Mouse (Mus musculus): ENCODE data around the gene Enc1.

Gene Enc1

GRCm38 (mm10) chr13:97287046-97287445 lies 46.1 kb downstream of the Enc1 start:
- DNase-seq (ENCODE audit: extremely low read depth, low read depth, low spot score) = no peak

- DNase-seq (ENCODE audit: extremely low read depth, low read depth, low spot score) = no peak
These were observed 49.8 kb downstream of the Enc1 start for GRCm38 (mm10) chr13:97290747-97291146.

GRCm38 (mm10) chr13:97291354-97291753 lies 50.4 kb downstream of the Enc1 start:
- DNase-seq (ENCODE audit: extremely low read depth, low read depth, low spot score) = no peak

GRCm38 (mm10) chr13:97292026-97292425 lies 51.1 kb downstream of the Enc1 start:
- no peak for DNase-seq (ENCODE audit: extremely low read depth, low read depth, low spot score)

GRCm38 (mm10) chr13:97292451-97293245 lies 51.7 kb downstream of the Enc1 start:
- no peak for DNase-seq (ENCODE audit: extremely low read depth, low read depth, low spot score)

- DNase-seq (ENCODE audit: extremely low read depth, low read depth, low spot score) = no peak
These were observed 54.4 kb downstream of the Enc1 start for GRCm38 (mm10) chr13:97295101-97295852.

- DNase-seq (ENCODE audit: extremely low read depth, low read depth, low spot score) = no peak
These were observed 54.9 kb downstream of the Enc1 start for GRCm38 (mm10) chr13:97295853-97296219.

GRCm38 (mm10) chr13:97296281-97296680 lies 55.4 kb downstream of the Enc1 start:
- DNase-seq (ENCODE audit: extremely low read depth, low read depth, low spot score) = no peak

GRCm38 (mm10) chr13:97296757-97297156 lies 55.9 kb downstream of the Enc1 start:
- no peak for DNase-seq (ENCODE audit: extremely low read depth, low read depth, low spot score)

- DNase-seq (ENCODE audit: extremely low read depth, low read depth, low spot score) = no peak
These were observed 56.6 kb downstream of the Enc1 start for GRCm38 (mm10) chr13:97297418-97298050.

- no peak for DNase-seq (ENCODE audit: extremely low read depth, low read depth, low spot score)
These were observed 58.0 kb downstream of the Enc1 start for GRCm38 (mm10) chr13:97298896-97299295.

GRCm38 (mm10) chr13:97299877-97300873 lies 59.3 kb downstream of the Enc1 start:
- DNase-seq (ENCODE audit: extremely low read depth, low read depth, low spot score) = no peak
